Mouse (Mus musculus) hindlimb bud, embryonic 11.5 days (tissue): ENCODE measurements around the gene Tc2n.
"Not testable (repeated sequence)": the region's sequence is repeated elsewhere in the genome, so short reads cannot be mapped to it uniquely, and the experiment has no call there.

ENCODE experiments used
- DNase-seq: peaks from one replicate; pipeline ENCODE4 v3.0.0-alpha.2; 2012; ENCODE audit warnings: low read depth, low spot score; ENCODE audit errors: extremely low spot score

The Tc2n gene

DNA sequence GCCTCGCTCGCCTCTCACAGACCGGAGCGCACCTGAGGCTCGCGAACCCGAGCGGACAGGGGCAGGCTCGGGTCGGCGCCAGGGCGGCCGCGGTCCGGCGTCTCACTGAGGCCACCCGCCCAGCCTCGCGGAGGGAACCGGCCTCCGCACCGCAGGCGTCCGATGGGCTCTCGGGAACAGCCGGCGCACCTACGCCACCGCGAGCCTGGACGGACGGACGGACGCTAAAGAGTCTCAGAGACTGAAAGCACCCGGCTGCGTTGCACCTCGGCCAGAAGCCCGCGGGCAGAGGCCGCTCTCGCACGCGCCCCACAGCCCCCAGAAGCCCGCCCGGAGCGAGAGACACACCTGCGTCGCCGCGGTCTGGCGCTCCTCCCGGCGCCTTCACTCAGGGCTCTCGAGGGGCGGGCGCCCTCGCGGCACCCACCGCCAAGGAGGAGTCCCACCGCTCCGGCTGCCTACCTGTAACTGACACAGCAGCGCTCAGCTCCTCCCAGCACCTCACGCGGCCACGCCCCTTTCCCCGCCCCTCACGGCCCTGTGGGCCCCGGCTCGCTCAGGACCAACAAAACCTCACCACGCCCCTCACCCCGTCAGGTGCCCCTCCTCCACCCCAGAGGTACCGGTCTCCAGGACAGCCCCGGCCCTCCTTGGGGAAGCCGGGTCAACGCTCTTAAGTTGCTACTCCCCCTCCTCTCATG, at the start of gene Tc2n:
TSS of gene Tc2n (minus strand) at position 470 of the 701 bp plus-strand sequence.
- DNase-seq, result no peak

DNA sequence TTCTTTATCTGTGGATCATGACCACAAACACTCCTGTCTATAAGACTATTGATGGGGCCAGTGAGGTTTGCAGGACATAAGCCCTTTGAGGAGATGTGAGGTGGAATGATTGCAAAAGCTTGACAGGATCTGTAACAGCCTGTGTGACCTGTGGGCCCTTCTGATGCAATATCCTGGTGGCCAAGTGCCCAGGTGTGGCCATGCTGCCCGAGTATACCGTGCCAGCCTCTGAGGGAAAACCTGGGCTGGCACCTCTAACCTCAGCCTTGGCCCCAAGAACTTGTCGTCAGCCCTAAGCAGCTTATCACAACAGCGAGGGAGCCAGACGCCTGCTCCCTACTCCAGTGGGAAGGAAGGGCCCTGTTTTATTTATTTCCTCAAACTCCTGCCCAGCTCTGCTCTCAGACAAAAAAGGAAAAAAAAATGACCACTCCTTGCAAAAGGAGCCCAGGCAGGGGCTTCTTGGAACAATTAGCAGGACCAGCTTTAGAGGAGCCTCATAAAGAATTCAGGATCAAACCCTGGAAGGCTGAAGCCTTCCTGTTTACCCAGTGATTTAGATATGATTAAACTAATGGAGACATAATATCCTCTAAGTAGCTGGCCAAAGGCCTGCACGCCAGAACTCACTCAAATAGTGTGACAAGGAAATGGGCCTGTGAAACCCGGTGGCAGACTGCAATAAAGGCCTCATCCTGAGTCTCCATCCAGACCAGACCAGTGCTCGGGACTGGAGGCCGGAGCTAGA, 49.2 kb upstream of the Tc2n start:
- no peak for DNase-seq

DNA sequence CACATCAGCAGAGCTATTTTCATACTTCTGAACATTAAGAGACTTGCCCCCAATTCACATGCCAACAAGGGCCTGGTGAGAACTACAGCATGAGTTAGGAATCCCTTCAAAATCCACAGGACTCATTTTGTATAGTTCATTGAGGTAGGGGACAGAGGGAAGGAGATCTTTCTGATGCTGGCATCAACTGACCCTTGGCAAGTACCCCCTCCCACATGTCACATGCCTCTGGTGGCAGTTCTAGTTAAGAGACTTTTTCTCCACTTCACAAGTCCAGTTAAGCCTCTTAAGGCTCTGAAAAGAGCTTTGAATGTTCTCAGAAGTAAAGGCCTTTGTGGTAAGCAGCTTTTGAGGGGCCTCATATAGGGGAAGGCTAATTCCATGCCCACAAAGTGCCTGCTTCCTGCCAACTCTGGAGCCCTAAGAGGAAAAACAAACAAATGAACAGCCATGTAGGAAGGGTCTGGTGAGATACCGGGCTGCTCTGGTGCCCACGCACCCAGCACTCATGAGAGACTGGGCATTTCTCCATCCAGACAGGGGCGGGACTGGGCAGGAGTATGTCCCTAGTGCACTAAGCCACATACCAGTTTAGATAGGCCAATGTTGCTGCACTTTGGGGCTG, 48.0 kb upstream of the Tc2n start:
- no peak for DNase-seq

DNA sequence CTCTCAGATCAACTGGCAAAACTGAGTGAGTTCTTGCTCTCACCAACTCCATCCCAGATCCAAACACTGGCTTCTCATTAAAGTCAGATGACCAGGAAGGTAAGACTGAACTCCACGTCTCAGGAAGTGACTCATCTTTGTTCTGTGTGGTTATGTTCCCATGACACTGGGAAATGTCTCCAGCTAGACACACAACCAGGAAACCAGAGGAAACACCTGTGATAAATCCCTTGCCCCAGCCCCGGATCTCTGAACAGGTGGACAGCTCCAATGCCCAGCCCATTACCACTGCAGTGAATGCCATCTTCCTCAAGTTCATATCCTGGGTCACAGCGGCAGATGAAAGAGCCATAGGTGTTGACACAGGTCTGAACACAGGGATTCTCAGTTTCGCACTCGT, 46.5 kb upstream of the Tc2n start:
- DNase-seq, result no peak

DNA sequence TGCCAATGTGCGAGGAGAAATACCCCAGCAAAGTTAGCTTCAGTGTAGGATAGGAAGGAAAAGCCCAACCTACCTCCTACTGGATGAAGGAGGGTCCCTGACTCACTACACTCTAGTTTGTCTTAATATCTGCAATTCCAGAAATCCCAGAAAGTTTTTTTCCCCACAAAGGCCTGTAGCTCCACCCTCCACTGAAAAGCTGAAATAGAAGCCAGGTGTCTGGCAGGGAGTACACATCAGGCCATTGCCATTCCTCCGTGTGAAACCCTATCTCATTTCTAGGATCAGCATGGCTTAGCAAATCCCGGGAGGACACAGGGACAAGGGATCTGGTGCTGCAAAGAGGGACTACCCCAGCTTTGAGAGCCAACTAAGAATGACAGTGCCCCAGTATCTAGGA, 44.7 kb upstream of the Tc2n start:
- no peak for DNase-seq

DNA sequence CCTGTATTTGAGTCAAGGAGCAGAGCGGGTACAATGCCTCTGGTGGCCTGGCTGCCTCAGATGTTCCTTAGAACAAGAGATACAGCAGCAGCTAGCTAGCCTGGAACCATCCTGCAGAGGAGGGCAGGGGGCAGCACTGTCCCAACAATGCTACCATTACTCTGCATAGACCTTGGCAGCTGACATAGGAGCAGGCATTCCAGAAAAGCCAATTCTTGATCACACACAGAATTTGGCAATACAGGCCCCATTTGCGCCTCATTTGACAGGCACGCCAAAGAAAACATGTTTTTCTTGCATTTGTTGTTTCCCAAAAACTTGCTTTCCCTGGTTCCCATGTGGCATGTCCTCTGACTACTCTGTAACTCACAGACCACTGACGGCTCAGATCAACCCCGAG, 43.7 kb upstream of the Tc2n start:
- no peak for DNase-seq

DNA sequence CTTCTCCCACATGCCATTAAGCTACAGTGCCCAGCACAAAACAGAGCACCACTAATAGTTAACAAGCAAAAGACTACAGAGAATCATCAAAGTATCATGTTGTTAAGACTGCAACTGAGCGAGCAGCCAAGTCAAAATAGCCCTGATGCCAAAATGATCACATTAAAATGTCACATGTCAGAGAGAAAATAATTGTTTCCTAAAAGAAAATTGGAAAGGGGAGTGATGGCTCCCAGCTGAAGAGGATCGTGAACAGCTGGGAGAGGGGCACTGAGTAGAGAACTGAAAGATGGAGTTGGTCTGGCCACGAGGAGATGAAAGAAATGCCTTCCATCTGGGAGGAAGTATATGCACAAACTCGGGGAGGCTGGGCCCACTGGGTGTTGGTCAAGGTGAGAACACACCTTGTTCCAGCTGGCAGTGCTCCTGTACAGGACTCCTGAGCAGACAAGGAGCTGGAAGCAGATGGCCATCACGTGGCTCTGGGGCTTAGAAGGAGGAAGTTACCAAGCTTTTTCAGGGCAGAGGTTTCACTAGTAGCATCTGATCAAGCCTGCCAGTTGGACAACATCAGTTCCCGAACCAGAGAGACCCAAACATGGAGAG, 41.2 kb upstream of the Tc2n start:
- DNase-seq, result no peak

DNA sequence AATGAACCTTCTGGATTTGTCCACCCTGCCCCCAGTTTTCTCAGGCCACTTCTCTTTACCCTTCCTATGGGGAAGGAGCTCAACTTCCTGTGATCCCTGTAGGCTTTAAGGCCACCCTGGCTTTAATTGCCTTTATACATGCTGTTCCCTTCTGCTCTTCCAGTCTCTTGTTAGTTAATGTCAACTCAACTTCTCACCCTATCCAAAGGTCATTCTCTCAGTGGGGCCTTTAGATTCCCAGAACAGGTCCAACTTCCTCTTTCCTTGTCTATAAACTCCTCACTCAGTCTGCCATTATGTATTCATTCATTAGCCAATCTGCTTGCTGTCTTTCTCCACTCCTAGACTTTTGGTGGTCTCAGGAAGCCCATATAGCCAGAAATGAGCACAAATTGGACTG, 40.4 kb upstream of the Tc2n start:
- DNase-seq, result no peak

DNA sequence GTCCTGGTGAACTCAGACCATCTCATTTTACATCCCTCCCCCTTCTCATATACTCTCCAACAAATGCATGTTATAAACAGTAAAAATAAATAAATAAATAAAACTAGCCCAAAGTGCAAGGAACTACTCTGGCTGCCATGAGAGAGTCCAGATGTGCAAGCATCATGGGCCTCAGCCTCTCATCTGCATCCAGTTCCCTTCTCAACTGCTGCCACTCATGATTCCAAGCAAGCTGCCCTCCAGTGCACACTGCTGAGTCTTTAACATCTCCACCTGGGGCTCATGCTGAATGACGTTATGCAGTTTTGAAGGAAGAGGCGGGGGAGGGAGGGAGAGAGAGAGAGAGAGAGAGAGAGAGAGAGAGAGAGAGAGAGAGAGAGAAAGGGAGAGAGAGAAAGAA, 24.1 kb upstream of the Tc2n start:
- no peak for DNase-seq

DNA sequence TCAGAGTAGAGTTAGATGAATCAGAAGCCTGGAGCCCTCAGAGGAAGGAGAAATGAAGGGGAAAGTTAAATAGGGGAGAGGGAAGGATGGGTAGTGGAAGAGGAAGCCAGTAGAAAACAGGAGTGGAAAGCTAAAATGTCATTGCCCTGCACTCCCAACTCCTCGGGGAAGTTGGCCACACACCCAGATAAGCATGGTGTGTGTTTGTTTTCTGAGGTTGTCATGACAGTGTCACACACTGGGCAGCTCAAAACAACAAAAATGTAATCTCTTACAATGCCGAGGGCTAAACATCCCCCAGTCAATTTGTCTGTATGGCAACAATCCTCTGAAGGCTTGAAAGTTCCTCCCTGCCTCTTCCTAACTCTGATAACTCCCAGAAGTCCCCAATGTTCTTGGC, 22.2 kb upstream of the Tc2n start:
- DNase-seq, result no peak

DNA sequence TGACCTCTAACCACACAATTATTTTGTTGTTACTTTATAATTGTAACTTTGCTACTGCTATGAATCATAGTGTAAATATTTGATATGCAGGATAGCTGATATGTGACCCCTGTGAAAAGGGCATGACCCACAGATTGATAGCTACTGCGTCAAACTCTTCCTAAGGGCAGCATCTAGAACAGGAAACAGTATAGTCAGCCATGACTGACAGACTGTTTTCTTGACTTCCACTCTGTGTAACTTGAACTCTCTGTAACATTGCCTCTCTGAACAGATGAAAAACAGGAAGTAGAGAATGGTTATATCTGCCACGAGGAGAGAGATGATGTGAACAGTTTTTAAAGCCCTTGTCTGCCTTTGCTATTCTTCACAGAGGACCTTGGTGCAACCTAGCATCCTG, 21.7 kb upstream of the Tc2n start:
- no peak for DNase-seq

DNA sequence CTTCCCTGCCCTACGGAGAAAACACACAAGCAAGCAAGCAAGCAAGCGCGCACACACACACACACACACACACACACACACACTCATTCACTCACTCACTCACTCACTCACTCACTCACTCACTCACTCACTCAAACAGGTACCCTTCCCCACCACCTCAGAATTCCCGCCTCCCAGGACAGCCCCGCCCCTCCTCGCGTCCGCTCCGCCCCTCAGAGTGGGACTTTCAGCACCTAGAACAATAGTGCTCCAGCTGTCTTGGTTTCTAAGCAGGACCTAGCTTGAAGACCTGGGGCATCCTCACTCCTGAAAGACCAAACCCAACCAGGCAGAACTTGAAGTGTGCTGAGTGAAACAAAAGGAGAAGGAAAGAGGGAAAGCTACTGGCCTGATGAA, 430 bp upstream of the Tc2n start:
- no peak for DNase-seq

DNA sequence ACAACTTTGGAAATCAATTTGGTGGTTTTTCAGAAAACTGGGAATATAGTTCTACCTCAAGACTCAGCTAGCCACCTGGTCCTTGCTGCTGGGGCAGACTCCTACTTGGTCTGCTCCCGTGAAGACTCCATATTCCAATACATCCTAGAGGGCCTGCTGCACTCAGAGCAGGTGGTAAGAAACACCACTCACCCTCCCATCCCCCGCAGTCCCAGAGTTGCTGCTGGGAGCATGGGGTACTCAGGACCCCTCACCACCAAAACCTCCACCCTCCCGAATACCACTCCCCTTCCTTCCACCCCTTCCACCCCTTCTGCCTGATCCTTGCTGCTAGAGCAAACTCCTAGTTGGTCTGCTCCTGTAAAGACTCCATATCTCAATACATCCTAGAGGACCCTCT, 19.1 kb downstream of the Tc2n start:
- no peak for DNase-seq

DNA sequence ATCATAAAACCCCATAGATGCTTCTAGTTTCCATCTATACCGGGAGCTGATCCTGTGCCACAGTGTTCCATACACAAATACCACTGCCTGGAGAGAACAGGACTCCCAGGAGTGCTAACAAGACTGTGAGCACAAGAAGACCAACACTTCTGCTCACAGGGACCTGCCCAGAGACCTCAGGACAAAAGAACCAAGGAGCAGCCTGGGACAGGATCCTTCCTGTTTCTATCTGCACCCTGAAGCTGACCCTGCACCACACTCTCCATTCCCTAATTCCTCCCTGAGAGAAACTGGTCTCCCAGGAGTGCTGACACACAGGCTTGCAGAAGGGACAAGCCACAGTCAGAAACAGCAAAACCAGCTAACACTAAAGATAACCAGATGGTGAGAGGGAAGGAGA, 21.8 kb downstream of the Tc2n start:
- DNase-seq, result no peak

DNA sequence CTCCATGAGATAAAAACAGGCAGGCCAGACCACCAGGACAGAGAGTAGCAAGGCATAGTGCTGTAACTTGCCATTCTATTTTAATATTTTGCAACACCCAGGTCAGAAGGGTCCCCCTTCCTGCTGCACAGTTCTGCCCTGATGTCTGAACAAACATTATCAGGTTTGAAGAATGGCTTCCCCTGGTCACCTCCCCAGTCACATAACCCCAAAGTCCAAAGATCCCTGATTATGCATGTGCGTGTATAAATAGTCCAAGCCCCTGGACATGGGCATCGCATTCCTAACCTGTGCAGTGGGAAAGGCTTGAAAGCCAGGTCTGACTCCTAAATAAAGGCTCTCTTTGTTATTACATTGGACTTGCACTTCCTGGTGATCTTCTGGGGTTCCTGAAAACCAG, 37.8 kb downstream of the Tc2n start:
- no peak for DNase-seq

DNA sequence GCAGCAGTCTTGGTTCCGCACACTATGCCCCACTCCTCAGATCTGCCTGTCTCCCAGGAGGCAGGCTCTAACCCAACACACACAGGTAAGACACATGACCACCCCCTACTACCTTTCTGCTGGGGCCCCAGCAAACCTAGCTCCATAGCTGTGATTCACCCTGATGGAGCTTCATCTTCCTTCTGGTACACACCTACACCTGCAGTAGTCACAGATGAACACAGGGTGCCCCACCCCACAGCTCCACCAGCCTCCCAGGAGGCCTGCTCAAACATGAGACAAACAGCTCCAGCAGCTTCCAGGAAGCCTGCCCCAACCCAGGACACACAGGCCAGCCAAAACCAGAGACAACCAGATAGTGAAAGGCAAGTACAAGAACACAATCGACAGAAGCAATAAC, 50.8 kb downstream of the Tc2n start:
- DNase-seq, result no peak

DNA sequence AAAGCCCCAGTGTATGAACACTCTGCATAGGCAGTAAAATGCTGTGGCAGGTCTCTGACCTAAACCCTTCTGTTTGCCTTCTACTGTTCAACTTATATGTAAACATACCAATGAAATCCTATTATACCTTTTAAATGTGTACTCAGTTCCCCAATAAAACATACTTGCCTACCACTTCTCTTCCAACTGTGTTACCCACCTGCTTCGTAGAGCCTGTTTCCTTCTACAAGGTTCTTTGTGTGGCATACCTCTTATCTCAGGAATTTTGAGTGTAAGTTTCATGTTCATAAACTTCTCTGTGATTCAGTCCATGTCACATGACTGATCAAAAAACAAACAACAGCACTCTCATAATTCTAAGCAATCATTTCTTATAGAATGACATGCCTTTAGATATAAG, 85.2 kb downstream of the Tc2n start:
- no peak for DNase-seq

DNA sequence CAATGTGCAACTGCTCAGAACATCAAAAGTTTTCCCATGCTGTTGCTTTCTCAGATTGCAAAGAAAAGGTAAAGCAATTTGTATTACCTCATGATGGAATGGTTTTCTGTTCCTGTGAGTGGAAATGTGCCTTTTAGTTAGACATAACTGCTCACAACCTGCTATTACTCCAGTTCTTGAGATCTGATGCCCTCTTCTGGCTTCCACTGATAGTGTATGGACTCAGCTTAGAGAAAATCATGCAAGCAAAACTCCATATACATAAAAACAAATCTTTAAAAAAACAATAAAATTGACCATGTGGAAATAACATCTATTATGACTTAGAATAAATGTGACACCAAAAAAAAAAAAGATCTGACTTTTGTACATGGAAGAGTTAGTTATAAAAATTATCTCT, 111.7 kb downstream of the Tc2n start:
- DNase-seq, result not testable (repeated sequence)
